Mouse (Mus musculus): ENCODE data around the gene Chst2.

Gene Chst2

GRCm38 (mm10) chr9:95353829-95354391, 52.6 kb downstream of the Chst2 start:
- no peak for DNase-seq

GRCm38 (mm10) chr9:95351968-95352367, 54.6 kb downstream of the Chst2 start:
- DNase-seq: no peak

- DNase-seq: no peak
Observed at GRCm38 (mm10) chr9:95350550-95350949, 56.0 kb downstream of the Chst2 start.
